Mouse (Mus musculus) MEL (cell line): ENCODE data around the gene Itgb6. TPM values are rescaled to one million over a fixed set of nuclear protein-coding genes. Genes with fewer than 3 reads are reported as not detected.

ENCODE experiments used
- DNase-seq: peaks from one replicate; pipeline ENCODE4 v3.0.0; 2011; ENCODE audit warnings: low read depth, low spot score
- H3K27ac ChIP-seq: 2 replicates; pipeline ENCODE4 v1.5.1; 2012; ENCODE audit warnings: low read depth, mild to moderate bottlenecking, control low read depth, low read length, moderate library complexity; ENCODE audit not compliant: control insufficient read depth
- H3K27me3 ChIP-seq, 2 experiments: fragments of 150-350 bp in 1 of 2; sonication (generic) in 1 of 2; 2 replicates each; pipeline ENCODE4 v1.6.1; 2012; ENCODE audit warnings: low read length in 2 of 2, mild to moderate bottlenecking in 2 of 2, improper control_type of control experiment in 1 of 2, moderate library complexity in 1 of 2; ENCODE audit not compliant: insufficient read depth in 2 of 2, control insufficient read depth in 1 of 2
- H3K36me3 ChIP-seq, 2 experiments: 2 replicates each; pipeline ENCODE4 v1.6.1; 2012 to 2014; ENCODE audit warnings: low read length in 2 of 2, improper control_type of control experiment in 1 of 2, inconsistent platforms in 1 of 2, mild to moderate bottlenecking in 1 of 2; ENCODE audit not compliant: insufficient read depth in 2 of 2, control insufficient read depth in 1 of 2
- H3K4me1 ChIP-seq, 2 experiments: fragments of 150-350 bp in 1 of 2; sonication (generic) in 1 of 2; 2 replicates each; pipeline ENCODE4 v1.6.1; 2012; ENCODE audit warnings: low read length in 2 of 2, improper control_type of control experiment in 1 of 2, mild to moderate bottlenecking in 1 of 2; ENCODE audit not compliant: insufficient read depth in 2 of 2, control insufficient read depth in 1 of 2
- H3K4me3 ChIP-seq, 2 experiments: fragments of 150-350 bp in 1 of 2; sonication (generic) in 1 of 2; 2 replicates each; pipeline ENCODE4 v1.5.1; 2012; ENCODE audit warnings: low read depth in 2 of 2, low read length in 2 of 2, mild to moderate bottlenecking in 2 of 2, moderate library complexity in 2 of 2, control low read depth in 1 of 2, improper control_type of control experiment in 1 of 2; ENCODE audit not compliant: control insufficient read depth in 1 of 2, insufficient read depth in 1 of 2
- H3K79me2 ChIP-seq: 2 replicates; pipeline ENCODE4 v1.6.1; 2012; ENCODE audit warnings: mild to moderate bottlenecking, low read length, moderate library complexity; ENCODE audit not compliant: control insufficient read depth, poor library complexity, insufficient read depth
- H3K9ac ChIP-seq: 2 replicates; pipeline ENCODE4 v1.6.1; 2012; ENCODE audit warnings: low read depth, mild to moderate bottlenecking, control low read depth, low read length, moderate library complexity; ENCODE audit not compliant: control insufficient read depth, poor library complexity, severe bottlenecking
- H3K9me3 ChIP-seq: fragments of 150-350 bp; sonication (generic); replicated peaks from 2 replicates; pipeline ENCODE4 v1.6.1; 2012; ENCODE audit warnings: mild to moderate bottlenecking, low read length, improper control_type of control experiment, moderate library complexity; ENCODE audit not compliant: insufficient read depth
- BHLHE40 ChIP-seq: IDR thresholded peaks from 2 replicates; pipeline ENCODE4 v1.6.1; 2012; ENCODE audit warnings: low read depth, mild to moderate bottlenecking, inconsistent platforms, low read length, improper control_type of control experiment, borderline replicate concordance
- CHD1 ChIP-seq: IDR thresholded peaks from 2 replicates; pipeline ENCODE4 v1.6.1; 2012; ENCODE audit warnings: low read depth, mild to moderate bottlenecking, inconsistent platforms, low read length, improper control_type of control experiment
- CHD2 ChIP-seq: IDR thresholded peaks from 2 replicates; pipeline ENCODE4 v1.6.1; 2011; ENCODE audit warnings: low read length, improper control_type of control experiment
- CTCF ChIP-seq, 3 experiments: IDR thresholded peaks in 2 of 3; conservative IDR thresholded peaks in 1 of 3; 2 replicates each; pipeline ENCODE4 v1.5.1; 2011 to 2012; ENCODE audit warnings: low read length in 3 of 3, low read depth in 2 of 3, mild to moderate bottlenecking in 2 of 3, improper control_type of control experiment in 1 of 3, inconsistent platforms in 1 of 3, mixed read lengths in 1 of 3, moderate library complexity in 1 of 3; ENCODE audit not compliant: control insufficient read depth in 1 of 3, insufficient read depth in 1 of 3, poor library complexity in 1 of 3, severe bottlenecking in 1 of 3
- EP300 ChIP-seq, 2 experiments: IDR thresholded peaks; 2 replicates each; pipeline ENCODE4 v1.6.1; 2011; ENCODE audit warnings: improper control_type of control experiment in 2 of 2, low read length in 2 of 2, low read depth in 1 of 2, mild to moderate bottlenecking in 1 of 2
- ETS1 ChIP-seq: IDR thresholded peaks from 2 replicates; pipeline ENCODE4 v1.6.1; 2012; ENCODE audit warnings: low read depth, mild to moderate bottlenecking, inconsistent platforms, low read length, improper control_type of control experiment, moderate library complexity
- GABPA ChIP-seq: IDR thresholded peaks from 2 replicates; pipeline ENCODE4 v1.6.1; 2012; ENCODE audit warnings: low read depth, mild to moderate bottlenecking, inconsistent platforms, low read length, improper control_type of control experiment, moderate library complexity
- HCFC1 ChIP-seq: IDR thresholded peaks from 2 replicates; pipeline ENCODE4 v1.6.1; 2012; ENCODE audit warnings: low read depth, mild to moderate bottlenecking, inconsistent platforms, low read length, improper control_type of control experiment, moderate library complexity
- JUND ChIP-seq: IDR thresholded peaks from 2 replicates; pipeline ENCODE4 v1.6.1; 2011; ENCODE audit warnings: low read depth, mild to moderate bottlenecking, improper control_type of control experiment, low read length
- KAT2A ChIP-seq: conservative IDR thresholded peaks from 2 replicates; pipeline ENCODE4 v1.6.1; 2012; ENCODE audit warnings: low read depth, low read length, improper control_type of control experiment, inconsistent platforms
- MAX ChIP-seq: IDR thresholded peaks from 2 replicates; pipeline ENCODE4 v1.6.1; 2011; ENCODE audit warnings: low read length, improper control_type of control experiment
- MAZ ChIP-seq: IDR thresholded peaks from 2 replicates; pipeline ENCODE4 v1.6.1; 2012; ENCODE audit warnings: low read depth, mild to moderate bottlenecking, inconsistent platforms, low read length, improper control_type of control experiment
- MEF2A ChIP-seq: IDR thresholded peaks from 2 replicates; pipeline ENCODE4 v1.6.1; 2014; ENCODE audit warnings: low read depth, mild to moderate bottlenecking, inconsistent platforms, low read length, improper control_type of control experiment; ENCODE audit not compliant: poor library complexity, insufficient replicate concordance, severe bottlenecking; ENCODE audit errors: extremely low read depth
- MYC ChIP-seq: IDR thresholded peaks from 2 replicates; pipeline ENCODE4 v1.6.1; 2011; ENCODE audit warnings: low read depth, mild to moderate bottlenecking, low read length, improper control_type of control experiment, moderate library complexity
- NELFE ChIP-seq: IDR thresholded peaks from 2 replicates; pipeline ENCODE4 v1.6.1; 2011; ENCODE audit warnings: low read depth, low read length, improper control_type of control experiment
- NRF1 ChIP-seq: IDR thresholded peaks from 2 replicates; pipeline ENCODE4 v1.6.1; 2014; ENCODE audit warnings: low read depth, mild to moderate bottlenecking, inconsistent platforms, low read length, improper control_type of control experiment, moderate library complexity; ENCODE audit not compliant: poor library complexity, insufficient read depth, severe bottlenecking
- POLR2A ChIP-seq, 2 experiments: IDR thresholded peaks; 2 replicates each; pipeline ENCODE4 v1.6.1; 2011 to 2012; ENCODE audit warnings: low read length in 2 of 2, mild to moderate bottlenecking in 2 of 2, control low read depth in 1 of 2, improper control_type of control experiment in 1 of 2, low read depth in 1 of 2, moderate library complexity in 1 of 2; ENCODE audit not compliant: control insufficient read depth in 1 of 2, insufficient read depth in 1 of 2, poor library complexity in 1 of 2
- POLR2AphosphoS2 ChIP-seq: IDR thresholded peaks from 2 replicates; pipeline ENCODE4 v1.6.1; 2011; ENCODE audit warnings: low read length, improper control_type of control experiment
- POLR2AphosphoS5 ChIP-seq: IDR thresholded peaks from 2 replicates; pipeline ENCODE4 v1.6.1; 2012; ENCODE audit warnings: low read depth, borderline replicate concordance, mild to moderate bottlenecking, inconsistent platforms, low read length, moderate library complexity, mixed read lengths
- RAD21 ChIP-seq: IDR thresholded peaks from 2 replicates; pipeline ENCODE4 v1.6.1; 2011; ENCODE audit warnings: mild to moderate bottlenecking, low read depth, low read length, improper control_type of control experiment
- RCOR1 ChIP-seq: IDR thresholded peaks from 2 replicates; pipeline ENCODE4 v1.6.1; 2012; ENCODE audit warnings: low read depth, mild to moderate bottlenecking, inconsistent platforms, low read length, improper control_type of control experiment
- SIN3A ChIP-seq: IDR thresholded peaks from 2 replicates; pipeline ENCODE4 v1.6.1; 2012; ENCODE audit warnings: low read length, improper control_type of control experiment, inconsistent platforms
- SMC3 ChIP-seq: IDR thresholded peaks from 2 replicates; pipeline ENCODE4 v1.6.1; 2011; ENCODE audit warnings: low read depth, low read length, improper control_type of control experiment
- TCF12 ChIP-seq: IDR thresholded peaks from 2 replicates; pipeline ENCODE4 v1.6.1; 2014; ENCODE audit warnings: low read depth, mild to moderate bottlenecking, inconsistent platforms, low read length, improper control_type of control experiment, moderate library complexity
- UBTF ChIP-seq: IDR thresholded peaks from 2 replicates; pipeline ENCODE4 v1.6.1; 2012; ENCODE audit warnings: low read depth, mild to moderate bottlenecking, inconsistent platforms, low read length, improper control_type of control experiment, moderate library complexity, borderline replicate concordance; ENCODE audit not compliant: insufficient read depth
- USF2 ChIP-seq, 2 experiments: IDR thresholded peaks; 2 replicates each; pipeline ENCODE4 v1.6.1; 2011 to 2012; ENCODE audit warnings: improper control_type of control experiment in 2 of 2, low read length in 2 of 2, borderline replicate concordance in 1 of 2, inconsistent platforms in 1 of 2, low read depth in 1 of 2, mild to moderate bottlenecking in 1 of 2; ENCODE audit not compliant: insufficient read depth in 1 of 2
- ZNF384 ChIP-seq: IDR thresholded peaks from 2 replicates; pipeline ENCODE4 v1.6.1; 2012; ENCODE audit warnings: low read depth, mild to moderate bottlenecking, inconsistent platforms, low read length, improper control_type of control experiment
- polyA plus RNA-seq, 2 experiments: library from polyadenylated mRNA; stranded (reverse) in 1 of 2; unstranded in 1 of 2; fragments of >175 nt in 1 of 2; fragments of >200 nt in 1 of 2; gene quantifications; 2 replicates each; pipeline versions ENCODE4 v1.2.1 to v1.2.4; 2012; ENCODE audit warnings: low replicate concordance in 2 of 2, low read depth in 1 of 2; ENCODE audit not compliant: insufficient read length in 2 of 2, insufficient read depth in 1 of 2, missing spikeins in 1 of 2
- total RNA-seq: library from RNA; depleted of rRNA; stranded (reverse); fragments of 300-350 nt; gene quantifications from 2 replicates; pipeline ENCODE4 v1.2.3, GENCODE M21; 2012

Itgb6 gene
- total and polyA plus RNA-seq, 3 experiments, result not detected

DNA sequence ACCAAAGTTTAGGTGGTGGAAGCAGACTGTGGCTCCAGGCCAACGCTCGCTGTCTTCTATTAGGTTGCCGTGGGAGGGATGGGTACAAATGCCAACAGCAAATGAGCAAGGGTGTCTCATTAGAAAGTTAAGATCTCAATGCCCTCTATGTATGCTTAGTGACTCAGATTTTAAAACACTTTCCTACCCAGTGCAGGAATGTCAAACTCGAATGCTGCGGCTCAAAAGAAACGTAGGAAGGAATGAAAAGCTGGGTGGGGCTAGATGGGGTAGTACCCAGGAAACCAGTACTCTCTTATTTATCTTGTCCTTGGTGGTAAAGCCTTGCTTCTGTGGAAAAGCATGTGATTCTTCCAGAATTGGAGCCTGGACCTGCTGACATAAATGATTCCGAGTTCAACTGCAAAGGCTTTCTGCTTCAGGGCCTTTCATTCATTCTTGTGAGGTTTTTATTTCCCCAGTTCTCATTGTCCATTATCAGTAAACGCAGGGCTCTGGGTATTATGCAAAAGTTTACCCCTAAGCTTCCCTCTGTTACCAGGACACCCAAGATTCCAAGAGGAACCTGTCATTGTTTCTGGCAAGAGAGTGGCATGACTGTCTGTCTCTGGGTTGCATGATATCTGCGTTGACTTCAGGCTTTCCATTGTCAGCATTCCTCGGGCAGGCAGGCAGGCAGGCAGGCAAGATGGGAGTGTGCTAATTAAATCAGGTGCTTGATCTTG is 82.7 kb downstream of the Itgb6 start:
- H3K9me3 ChIP-seq, result no peaks in the 10 kb centered on the region
- no peaks in the 10 kb centered on the region for H3K79me2 ChIP-seq
- no peak overlapping the region for H3K27ac ChIP-seq
- no peak for DNase-seq
- H3K4me1 ChIP-seq, result no peaks in the 10 kb centered on the region
- H3K9ac ChIP-seq, result no peak overlapping the region
- no peaks in the 10 kb centered on the region for H3K27me3 ChIP-seq
- TF ChIP-seq MYC (no peak), HCFC1 (no peak), SIN3A (no peak), NELFE (no peak), CTCF (IDR thresholded peaks at IDR 0.05 in 2 of 3, conservative IDR thresholded peaks at IDR 0.05 in 1 of 3; ENCODE audit: control insufficient read depth in 1 of 3, insufficient read depth in 1 of 3, low read depth in 2 of 3, low read length in 3 of 3, poor library complexity in 1 of 3, severe bottlenecking in 1 of 3) (no peak), MAX (no peak), CHD2 (no peak), POLR2AphosphoS2 (no peak), ZNF384 (no peak), USF2 (IDR thresholded peaks at IDR 0.05; ENCODE audit: borderline replicate concordance in 1 of 2, insufficient read depth in 1 of 2, low read depth in 1 of 2, low read length in 2 of 2) (no peak), ETS1 (no peak), MEF2A (no peak)
- H3K4me3 ChIP-seq, result no peak overlapping the region
- H3K36me3 ChIP-seq, result no peaks in the 10 kb centered on the region

- no peak overlapping the region for H3K9ac ChIP-seq
- H3K9me3 ChIP-seq, result no peaks in the 10 kb centered on the region
- no peaks in the 10 kb centered on the region for H3K36me3 ChIP-seq
- no peaks in the 10 kb centered on the region for H3K79me2 ChIP-seq
- DNase-seq, result no peak
- H3K27me3 ChIP-seq, result no peaks in the 10 kb centered on the region
- no peak overlapping the region for H3K4me3 ChIP-seq
- H3K27ac ChIP-seq, result no peak overlapping the region
- TF ChIP-seq NRF1, result no peak
- no peak for TF ChIP-seq POLR2AphosphoS5
- TF ChIP-seq CHD2, result no peak
- TF ChIP-seq POLR2A (IDR thresholded peaks at IDR 0.05; ENCODE audit: control insufficient read depth in 1 of 2, insufficient read depth in 1 of 2, low read depth in 1 of 2, low read length in 2 of 2, poor library complexity in 1 of 2), result no peak
- TF ChIP-seq UBTF, result no peak
- no peak for TF ChIP-seq EP300 (IDR thresholded peaks at IDR 0.05; ENCODE audit: low read depth in 1 of 2, low read length in 2 of 2)
- TF ChIP-seq JUND, result no peak
- TF ChIP-seq GABPA, result no peak
- TF ChIP-seq MYC, result no peak
- TF ChIP-seq RAD21, result no peak
- no peak for TF ChIP-seq ZNF384
- no peak for TF ChIP-seq NELFE
- no peak for TF ChIP-seq BHLHE40
- TF ChIP-seq KAT2A, result no peak
- TF ChIP-seq RCOR1, result no peak
- no peak for TF ChIP-seq SIN3A
- no peak for TF ChIP-seq TCF12
- TF ChIP-seq SMC3, result no peak
- no peak for TF ChIP-seq MAZ
- no peak for TF ChIP-seq CHD1
- H3K4me1 ChIP-seq, result no peaks in the 10 kb centered on the region
Observed at GRCm38 (mm10) chr2:60636910-60637761, 85.3 kb downstream of the Itgb6 start.
